Mouse (Mus musculus) Patski (cell line): ENCODE results near the gene Rbm48. TPM values are rescaled to one million over a fixed set of nuclear protein-coding genes. Genes with fewer than 3 reads are reported as not detected.
"Not testable (repeated sequence)": the region's sequence is repeated elsewhere in the genome, so short reads cannot be mapped to it uniquely, and the experiment has no call there.

Experiments used
- ATAC-seq: fragments of 100-300 bp; one replicate; pipeline ENCODE4 v1.8.0; 2021
- CTCF ChIA-PET: fragments of 350-600 bp; sonication (Branson Sonifier 250); formaldehyde crosslinking; loops from one replicate; lab custom pipeline; 2022; ENCODE audit warnings: inconsistent platforms; lab: Charles Lee
- POLR2A ChIA-PET: fragments of 350-600 bp; sonication (Branson Sonifier 250); formaldehyde crosslinking; loops from one replicate; lab custom pipeline; 2022; ENCODE audit warnings: antibody characterized with exemption, inconsistent platforms; lab: Charles Lee
- DNase-seq: peaks from one replicate; pipeline ENCODE4 v3.0.0-alpha.2; 2011; ENCODE audit warnings: low read depth, low spot score
- H3K27me3 ChIP-seq: fragments of 371-371 bp; one replicate; pipeline ENCODE4 v1.5.1; 2021
- CTCF ChIP-seq: fragments of 100-300 bp; IDR thresholded peaks from one replicate; pipeline ENCODE4 v1.5.1; 2021
- in situ Hi-C: fragments of 300-500 bp; cut with MboI; formaldehyde crosslinking; loops from 3 replicates; pipeline ENCODE4 v1.11.1; 2018; ENCODE audit warnings: low pct_unique_long_range_greater_than_20kb, mixed read lengths
- polyA plus RNA-seq: library from polyadenylated mRNA; unstranded; gene quantifications from one replicate; pipeline ENCODE4 v1.2.3, GENCODE M21; 2021

Rbm48 gene
- polyA plus RNA-seq, result 11.6 TPM

DNA sequence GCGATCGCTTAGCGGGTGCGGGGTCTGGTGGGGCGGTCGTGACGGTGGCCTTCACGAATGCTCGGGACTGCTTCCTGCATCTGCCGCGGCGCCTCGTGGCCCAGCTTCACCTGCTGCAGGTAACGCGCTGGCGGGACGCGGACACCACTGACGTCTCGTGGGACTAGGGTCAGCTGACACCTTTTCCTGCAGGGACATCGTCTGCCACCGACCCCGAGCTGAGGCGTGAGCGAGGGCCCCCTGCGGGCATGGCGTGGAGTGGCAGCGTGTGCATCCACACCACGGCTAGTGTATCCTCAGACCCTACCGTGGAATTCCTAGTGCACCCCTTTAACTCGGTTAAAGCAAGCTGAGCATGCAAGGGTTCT, at the start of gene Rbm48:
Gene Rbm48 (minus strand): TSS at position 187 of the 368 bp plus-strand sequence.
- in situ Hi-C loops, result no loop called here
- POLR2A ChIA-PET, result no interaction called here
- ATAC-seq (peak; percentile 91), DNase-seq (peak; percentile 54)
- no peaks in the 10 kb centered on the region for H3K27me3 ChIP-seq
- TF ChIP-seq CTCF, result peak; percentile 93
- CTCF ChIA-PET, result interaction anchor here (0.6 to 2.1 kb wide), 9 partner anchors 9 to 1167 kb away, joined by 3 to 7 read pairs (median 4); no protein-coding TSS in a partner anchor

DNA sequence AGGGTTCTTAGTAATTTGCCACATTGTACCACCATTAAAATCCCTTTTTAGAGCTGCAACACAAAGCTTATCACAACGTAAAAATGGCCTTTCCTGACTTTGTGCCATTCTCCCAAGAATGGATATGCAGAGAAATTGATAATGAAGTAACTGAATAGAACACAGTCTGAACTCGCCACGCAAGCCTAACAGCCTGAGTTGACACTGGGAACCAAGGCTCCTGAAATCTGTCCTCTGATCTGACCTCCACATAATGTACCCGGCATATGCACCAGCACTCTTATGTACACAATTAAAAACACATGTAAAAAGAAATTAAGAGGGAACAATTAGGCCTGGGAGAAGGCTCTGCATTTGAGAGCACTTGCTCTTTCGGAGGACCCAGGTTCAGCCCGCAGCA, 48.9 kb upstream of the Rbm48 start:
- DNase-seq (no peak), ATAC-seq (no peak)
- in situ Hi-C loops, result no loop called here
- TF ChIP-seq CTCF, result no peak
- ChIA-PET POLR2A (interaction anchor here (0.7 kb wide), 3 partner anchors 43 to 398 kb away, joined by 3 to 7 read pairs (median 4); no protein-coding TSS in a partner anchor), CTCF (interaction anchor here (1.8 kb wide), 1 partner anchor 12 kb away, joined by 5 read pairs; no protein-coding TSS in a partner anchor)
- H3K27me3 ChIP-seq, result no peaks in the 10 kb centered on the region

DNA sequence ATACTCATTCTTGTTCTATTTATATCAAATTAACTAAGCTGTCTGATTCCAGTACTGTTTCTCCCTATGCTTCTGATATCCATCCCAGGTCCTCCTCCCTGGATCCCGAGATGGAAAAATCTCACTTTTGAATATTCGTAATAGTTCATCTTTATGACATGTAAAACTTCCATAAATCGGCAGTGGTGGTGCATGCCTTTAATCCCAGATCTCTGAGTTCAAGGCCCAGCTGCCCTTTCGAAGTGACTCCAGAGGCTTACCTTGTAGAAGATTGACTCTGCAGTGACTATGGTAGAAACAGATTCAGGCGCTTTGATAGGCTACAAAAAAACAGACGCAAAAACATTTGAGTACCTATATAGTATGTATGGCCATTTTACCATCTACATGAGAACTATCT, 48.2 kb upstream of the Rbm48 start:
- DNase-seq (no peak), ATAC-seq (no peak)
- in situ Hi-C loops, result loop anchor here (5.0 kb wide), 2 partner anchors 163 to 238 kb away; no protein-coding TSS in a partner anchor
- TF ChIP-seq CTCF, result no peak
- POLR2A ChIA-PET, result no interaction called here
- no peaks in the 10 kb centered on the region for H3K27me3 ChIP-seq
- CTCF ChIA-PET, result no interaction called here

DNA sequence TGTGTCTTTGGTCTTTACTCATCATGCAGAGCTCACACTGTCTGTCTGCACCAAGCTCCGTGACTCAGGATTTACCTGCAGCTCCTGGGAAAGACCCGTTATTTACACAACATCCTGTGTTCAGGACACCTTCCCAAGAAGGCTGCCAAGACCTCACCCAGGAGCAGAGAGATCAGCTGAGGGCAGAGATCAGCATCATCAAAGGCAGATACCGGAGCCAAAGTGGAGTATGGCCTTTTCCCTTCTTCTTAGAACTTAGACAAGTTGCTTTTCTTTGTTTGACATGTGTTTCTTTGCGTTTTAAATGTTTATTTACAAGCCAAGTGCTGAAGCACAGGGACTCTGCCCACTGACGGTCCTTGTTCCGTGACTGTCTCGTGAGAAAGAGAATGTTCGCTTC, 38.9 kb upstream of the Rbm48 start:
- CTCF ChIA-PET, result no interaction called here
- POLR2A ChIA-PET, result interaction anchor here (0.6 kb wide), 1 partner anchor 54 kb away, joined by 3 read pairs; no protein-coding TSS in a partner anchor
- in situ Hi-C loops, result no loop called here
- no peaks in the 10 kb centered on the region for H3K27me3 ChIP-seq
- no peak for DNase-seq
- TF ChIP-seq CTCF, result no peak
- no peak for ATAC-seq

DNA sequence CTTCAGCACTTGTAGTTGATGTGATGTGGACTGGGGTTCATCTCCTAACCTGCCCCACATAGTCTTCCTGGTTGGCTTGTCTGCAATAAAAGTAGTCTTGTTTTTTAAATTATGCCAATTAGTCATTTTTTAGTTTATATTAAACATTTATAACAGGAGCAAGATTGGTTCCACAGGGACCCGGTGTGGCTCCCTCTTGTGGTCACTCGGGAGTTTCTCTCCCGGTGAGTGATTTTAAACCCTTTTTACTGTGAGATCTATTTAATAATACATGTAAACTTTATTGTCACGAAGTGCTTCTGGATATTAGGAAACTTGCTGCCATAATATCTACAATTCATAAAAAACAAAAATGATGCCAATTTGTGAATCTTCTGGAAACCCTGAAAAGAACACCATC, 37.6 kb upstream of the Rbm48 start:
- ATAC-seq, result no peak
- CTCF ChIA-PET, result interaction anchor here (0.7 to 1.3 kb wide), 6 partner anchors 9 to 21 kb away, joined by 3 to 7 read pairs (median 4); no protein-coding TSS in a partner anchor
- TF ChIP-seq CTCF, result peak; percentile 87
- in situ Hi-C loops, result no loop called here
- no peaks in the 10 kb centered on the region for H3K27me3 ChIP-seq
- DNase-seq, result no peak
- POLR2A ChIA-PET, result no interaction called here

DNA sequence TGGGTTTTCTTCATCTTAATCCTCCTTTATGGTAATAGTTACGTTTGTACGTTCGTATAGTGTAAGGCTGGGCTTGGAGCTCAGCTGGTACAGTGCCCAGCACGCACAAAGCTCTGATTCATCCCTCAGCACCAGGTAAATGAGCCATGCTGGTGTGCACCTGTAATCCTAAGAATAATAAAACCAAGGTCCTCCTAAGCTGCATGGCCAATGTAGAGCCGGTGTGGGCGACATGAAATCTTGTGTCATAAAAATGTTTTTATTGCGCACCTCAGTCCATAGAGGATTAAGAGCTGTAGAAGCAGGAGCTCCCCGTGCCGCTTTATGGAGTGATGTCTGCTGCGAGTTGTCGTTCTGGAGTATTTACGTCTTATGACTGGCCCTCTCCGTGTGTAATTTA, 36.9 kb upstream of the Rbm48 start:
- in situ Hi-C loops, result no loop called here
- no peaks in the 10 kb centered on the region for H3K27me3 ChIP-seq
- ChIA-PET POLR2A (interaction anchor here (0.5 kb wide), 1 partner anchor 52 kb away, joined by 3 read pairs; no protein-coding TSS in a partner anchor), CTCF (interaction anchor here (0.7 to 2.5 kb wide), 8 partner anchors 9 to 35 kb away, joined by 3 to 7 read pairs (median 4); no protein-coding TSS in a partner anchor)
- TF ChIP-seq CTCF, result no peak
- DNase-seq, result no peak
- no peak for ATAC-seq

DNA sequence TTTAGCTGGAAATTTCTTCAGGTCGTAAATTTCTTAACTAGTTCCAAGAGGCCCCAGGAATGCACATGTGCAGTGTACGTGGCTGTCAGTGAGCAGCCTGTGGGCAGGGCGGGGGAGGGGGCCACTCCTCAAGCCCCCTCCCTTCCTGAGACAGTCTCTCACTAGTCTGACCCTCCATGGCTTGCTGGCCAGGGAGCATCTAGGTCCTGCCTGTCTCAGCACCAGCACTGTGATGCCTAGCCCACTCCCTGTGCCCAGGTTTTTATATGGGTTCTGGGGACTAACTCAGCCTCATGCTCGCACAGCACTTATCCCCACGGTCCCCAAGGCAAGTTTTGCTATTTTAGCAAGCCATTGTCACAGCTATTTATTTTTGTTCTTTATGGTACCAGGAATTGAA, 35.9 kb upstream of the Rbm48 start:
- DNase-seq, result no peak
- H3K27me3 ChIP-seq, result no peaks in the 10 kb centered on the region
- no peak for TF ChIP-seq CTCF
- in situ Hi-C loops, result no loop called here
- no peak for ATAC-seq
- ChIA-PET POLR2A (no interaction called here), CTCF (interaction anchor here (1.7 to 2.5 kb wide), 2 partner anchors 10 to 44 kb away, joined by 3 to 7 read pairs; no protein-coding TSS in a partner anchor)

DNA sequence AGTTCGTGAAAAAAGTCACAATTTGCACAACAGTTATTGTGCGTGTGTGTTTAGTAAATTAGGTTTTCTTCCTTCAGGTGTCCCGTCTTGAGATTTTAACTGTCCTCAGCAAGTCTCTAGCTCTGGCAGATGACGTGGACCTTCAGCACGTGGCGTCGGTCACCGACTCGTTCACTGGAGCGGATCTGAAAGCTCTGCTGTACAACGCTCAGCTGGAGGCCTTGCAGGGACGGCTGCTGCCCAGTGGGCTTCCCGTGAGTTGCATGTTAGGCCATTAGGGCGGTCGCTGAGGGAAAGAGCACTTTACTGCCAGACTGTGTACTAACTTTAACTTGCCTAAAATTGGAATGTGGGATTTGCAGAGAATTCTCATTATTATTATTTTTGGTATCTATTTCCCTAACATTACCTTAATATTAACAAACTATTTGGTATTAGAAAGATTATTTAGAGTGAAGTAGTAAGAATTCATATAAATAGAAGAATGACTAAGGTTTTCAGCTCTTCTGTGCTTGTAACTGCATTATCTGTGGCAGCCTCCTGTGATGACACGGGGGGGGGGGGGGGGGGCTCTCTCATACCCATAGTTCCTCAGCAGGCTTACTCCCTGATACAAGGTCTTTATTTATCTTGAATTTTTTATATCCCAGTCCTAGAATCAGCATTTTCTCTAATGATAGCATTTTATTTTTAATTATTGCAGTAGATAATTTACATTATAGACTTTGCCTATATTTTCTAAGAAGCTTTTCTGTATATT, 35.3 kb upstream of the Rbm48 start:
- DNase-seq, result no peak
- CTCF ChIA-PET, result interaction anchor here (1.7 to 2.5 kb wide), 2 partner anchors 10 to 45 kb away, joined by 3 to 7 read pairs; no protein-coding TSS in a partner anchor
- TF ChIP-seq CTCF, result no peak

DNA sequence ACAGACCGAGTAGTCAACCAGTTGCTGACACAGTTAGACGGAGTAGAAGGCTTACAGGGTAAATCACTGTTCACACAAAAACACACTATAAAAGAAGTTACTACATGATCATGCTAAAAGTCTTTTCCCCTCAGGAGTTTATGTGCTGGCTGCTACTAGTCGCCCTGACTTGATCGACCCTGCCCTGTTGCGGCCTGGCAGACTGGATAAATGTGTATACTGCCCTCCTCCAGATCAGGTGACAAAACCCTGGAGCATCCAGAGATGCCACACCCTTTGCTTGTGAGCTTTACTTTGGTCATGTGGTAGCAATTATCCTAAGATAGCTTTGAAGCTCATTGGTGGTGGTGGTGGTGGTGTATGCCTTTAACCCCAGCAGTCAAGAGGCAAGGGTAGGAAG, 33.7 kb upstream of the Rbm48 start:
- in situ Hi-C loops, result no loop called here
- TF ChIP-seq CTCF, result no peak
- H3K27me3 ChIP-seq, result no peaks in the 10 kb centered on the region
- no peak for DNase-seq
- ChIA-PET CTCF (no interaction called here), POLR2A (no interaction called here)
- no peak for ATAC-seq

More for the DNA sequence above, 35.3 kb upstream of the Rbm48 start:
- H3K27me3 ChIP-seq, result no peaks in the 10 kb centered on the region
- no peak for ATAC-seq
- in situ Hi-C loops, result no loop called here
- POLR2A ChIA-PET, result no interaction called here

DNA sequence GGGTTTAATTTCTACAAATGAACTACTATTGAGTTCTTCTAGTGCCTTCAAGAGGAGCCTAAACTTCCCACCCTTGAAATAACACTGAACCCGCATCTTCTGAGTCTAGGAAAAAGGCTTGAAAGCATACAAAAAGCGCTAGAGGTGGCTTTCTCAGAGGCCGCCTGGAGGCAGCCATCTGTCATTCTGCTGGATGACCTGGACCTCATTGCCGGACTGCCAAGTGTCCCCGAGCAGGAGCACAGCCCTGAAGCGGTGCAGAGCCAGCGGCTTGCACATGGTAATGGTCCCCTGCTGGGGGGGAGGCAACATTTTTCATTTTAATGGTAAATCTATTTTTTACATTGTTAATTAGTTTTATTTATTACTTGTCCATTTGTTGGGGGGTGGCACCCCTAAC, 24.1 kb upstream of the Rbm48 start:
- in situ Hi-C loops, result no loop called here
- H3K27me3 ChIP-seq, result no peaks in the 10 kb centered on the region
- ATAC-seq, result no peak
- TF ChIP-seq CTCF, result no peak
- DNase-seq, result no peak
- ChIA-PET POLR2A (no interaction called here), CTCF (interaction anchor here (1.6 kb wide), 1 partner anchor 16 kb away, joined by 3 read pairs; no protein-coding TSS in a partner anchor)

DNA sequence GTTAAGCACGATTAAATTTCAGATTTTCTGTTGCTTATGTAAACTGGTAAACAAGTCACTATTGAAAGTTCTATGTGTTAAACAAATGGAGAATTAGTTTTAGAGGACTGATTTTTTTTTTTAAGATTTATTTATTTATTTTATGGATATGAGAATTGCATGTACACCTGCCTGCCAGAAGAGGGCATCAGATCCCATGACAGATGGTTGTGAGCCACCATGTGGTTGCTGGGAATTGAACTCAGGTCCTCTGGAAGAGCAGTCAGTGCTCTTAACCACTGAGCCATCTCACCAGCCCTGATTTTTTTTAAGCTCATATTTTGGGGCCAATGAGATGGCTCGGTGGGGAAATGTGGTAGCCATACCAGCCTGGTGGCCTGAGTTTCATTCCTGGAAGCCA, 15.4 kb upstream of the Rbm48 start:
- peak; percentile 49 for TF ChIP-seq CTCF
- ATAC-seq, DNase-seq, in situ Hi-C loops, H3K27me3 ChIP-seq: not testable (repeated sequence)
- ChIA-PET CTCF (interaction anchor here (2.0 kb wide), 1 partner anchor 11 kb away, joined by 6 read pairs; no protein-coding TSS in a partner anchor), POLR2A (interaction anchor here (0.7 kb wide), 1 partner anchor 25 kb away, joined by 3 read pairs; no protein-coding TSS in a partner anchor)
